Mouse (Mus musculus) kidney, adult 10 weeks (tissue): ENCODE measurements around the gene Zfp874a. TPM values are rescaled to one million over a fixed set of nuclear protein-coding genes. Genes with fewer than 3 reads are reported as not detected.

Source experiments
- polyA plus RNA-seq: library from polyadenylated mRNA; stranded (reverse); fragments of 350-450 nt; fragmentation: Illumina TruSeq; extraction: RNeasy Lipid Tissue Mini Kit (QIAGEN cat#74804); gene quantifications from one replicate; pipeline ENCODE4 v1.2.3, GENCODE M21; 2014; ENCODE audit warnings: low read depth, low replicate concordance

The Zfp874a gene
- polyA plus RNA-seq, result 86.6 TPM

GRCm38 (mm10) chr13:67451172-67452020 lies at the start of gene Zfp874a:
Gene Zfp874a (minus strand): TSS chr13:67451624.

GRCm38 (mm10) chr13:67500084-67500719 lies 48.8 kb upstream of the Zfp874a start, which contains the start of gene Zfp58:
Gene Zfp58 (minus strand): TSS chr13:67500555.

GRCm38 (mm10) chr13:67483625-67484423 lies 32.4 kb upstream of the Zfp874a start, which contains the start of gene Zfp874b:
Gene Zfp874b (minus strand): TSS chr13:67484258.

GRCm38 (mm10) chr13:67421207-67421857 lies 30.1 kb downstream of the Zfp874a start, which contains the start of gene Zfp459:
Gene Zfp459 (minus strand): TSS chr13:67421418.

GRCm38 (mm10) chr13:67399183-67399903 lies 52.1 kb downstream of the Zfp874a start, which contains the start of gene Zfp429:
Gene Zfp429 (minus strand): TSS chr13:67399819.

GRCm38 (mm10) chr13:67375050-67375911 lies 76.1 kb downstream of the Zfp874a start, which contains the start of the genes Gm28041 and Zfp456:
Gene Gm28041 (minus strand): TSS chr13:67375733.
Gene Zfp456 (minus strand): TSS chr13:67375810.

Other genes starting within 250 kb of the Zfp874a start
- gene Zfp458, start 173.2 kb downstream of the Zfp874a start, polyA plus RNA-seq, result 9.5 TPM
- 2.1 TPM for gene Zfp457, start 145.1 kb downstream of the Zfp874a start, polyA plus RNA-seq
- gene Zfp595, start 119.1 kb downstream of the Zfp874a start, polyA plus RNA-seq, result 16.5 TPM
- not detected for gene Gm28044, start 91.1 kb downstream of the Zfp874a start, polyA plus RNA-seq
- gene Zfp953, start 91.0 kb downstream of the Zfp874a start, polyA plus RNA-seq, result 12.6 TPM
- not detected for gene Gm28041, start 75.9 kb downstream of the Zfp874a start, polyA plus RNA-seq
- gene Zfp456, start 75.8 kb downstream of the Zfp874a start, polyA plus RNA-seq, result 7.3 TPM
- 16.3 TPM for gene Zfp429, start 51.8 kb downstream of the Zfp874a start, polyA plus RNA-seq
- 3.8 TPM for gene Zfp459, start 30.2 kb downstream of the Zfp874a start, polyA plus RNA-seq
- gene Zfp874b, start 32.6 kb upstream of the Zfp874a start, polyA plus RNA-seq, result 39.0 TPM
- 26.0 TPM for gene Zfp58, start 48.9 kb upstream of the Zfp874a start, polyA plus RNA-seq
- not detected for gene Gm26965, start 74.5 kb upstream of the Zfp874a start, polyA plus RNA-seq
- 23.8 TPM for gene Zfp87, start 74.6 kb upstream of the Zfp874a start, polyA plus RNA-seq
- gene Zfp748, start 102.2 kb upstream of the Zfp874a start, polyA plus RNA-seq, result 23.0 TPM
- 34.3 TPM for gene Zfp729b, start 158.1 kb upstream of the Zfp874a start, polyA plus RNA-seq
- not detected for gene Gm49345, start 186.1 kb upstream of the Zfp874a start, polyA plus RNA-seq
- 32.0 TPM for gene Zfp729a, start 186.2 kb upstream of the Zfp874a start, polyA plus RNA-seq
- 13.9 TPM for gene Zfp738, start 235.4 kb upstream of the Zfp874a start, polyA plus RNA-seq